Mouse (Mus musculus) hindbrain, embryonic 11.5 days (tissue): ENCODE measurements around the gene Gm5767. TPM values are rescaled to one million over a fixed set of nuclear protein-coding genes. Genes with fewer than 3 reads are reported as not detected.
"Not testable (repeated sequence)": the region's sequence is repeated elsewhere in the genome, so short reads cannot be mapped to it uniquely, and the experiment has no call there.

ENCODE experiments used
- ATAC-seq: fragments of 200-750 bp; cut with Nextera tagmentation; 2 replicates; pipeline ENCODE4 v1.8.0; 2017; ENCODE audit warnings: mild to moderate bottlenecking, moderate TSS enrichment, moderate library complexity; ENCODE audit not compliant: low FRiP score
- DNase-seq: peaks from one replicate; pipeline ENCODE4 v3.0.0-alpha.2; 2015; ENCODE audit warnings: low spot score
- H3K27ac ChIP-seq: fragments of 300-500 bp; sonication (generic); 2 replicates; pipeline ENCODE4 v1.5.1; 2014; ENCODE audit warnings: mild to moderate bottlenecking, low read depth, low read length
- H3K27me3 ChIP-seq: fragments of 300-500 bp; sonication (generic); 2 replicates; pipeline ENCODE4 v1.6.1; 2014; ENCODE audit warnings: mild to moderate bottlenecking, low read length, moderate library complexity, mixed read lengths; ENCODE audit not compliant: control insufficient read depth, insufficient read depth
- H3K36me3 ChIP-seq: fragments of 300-500 bp; sonication (generic); 2 replicates; pipeline ENCODE4 v1.6.1; 2014; ENCODE audit warnings: mild to moderate bottlenecking, low read length, moderate library complexity, mixed read lengths; ENCODE audit not compliant: control insufficient read depth, insufficient read depth
- H3K4me1 ChIP-seq: fragments of 300-500 bp; sonication (generic); replicated peaks from 2 replicates; pipeline ENCODE4 v1.6.1; 2014; ENCODE audit warnings: low read length, mixed read lengths; ENCODE audit not compliant: control insufficient read depth, insufficient read depth
- H3K4me2 ChIP-seq: fragments of 300-500 bp; sonication (generic); replicated peaks from 2 replicates; pipeline ENCODE4 v1.6.1; 2014; ENCODE audit warnings: mild to moderate bottlenecking, low read depth, low read length
- H3K4me3 ChIP-seq: fragments of 300-500 bp; sonication (generic); 2 replicates; pipeline ENCODE4 v1.5.1; 2014; ENCODE audit warnings: low read depth, low read length
- H3K9ac ChIP-seq: fragments of 300-500 bp; sonication (generic); 2 replicates; pipeline ENCODE4 v1.6.1; 2014; ENCODE audit warnings: low read depth, low read length
- H3K9me3 ChIP-seq: fragments of 300-500 bp; sonication (generic); 2 replicates; pipeline ENCODE4 v1.6.1; 2016; ENCODE audit warnings: low read length; ENCODE audit not compliant: control insufficient read depth
- WGBS: fragments of 180-500 bp; shearing (Covaris S2); extraction: QIAGEN DNeasy Blood & Tissue Kit; methylation state at CpG from one replicate; pipeline ENCODE4 v1.1.7; 2014; 5-methylcytosine and 5-hydroxymethylcytosine counted together
- polyA plus RNA-seq: library from polyadenylated mRNA; unstranded; fragments of >200 nt; fragmentation: Nextera tagmentation; extraction: Ambion mirVana; gene quantifications from 2 replicates; pipeline ENCODE4 v1.2.1, GENCODE M21; 2014

Gm5767 gene
- polyA plus RNA-seq, 1 experiment from 2014 or later, result not detected

DNA sequence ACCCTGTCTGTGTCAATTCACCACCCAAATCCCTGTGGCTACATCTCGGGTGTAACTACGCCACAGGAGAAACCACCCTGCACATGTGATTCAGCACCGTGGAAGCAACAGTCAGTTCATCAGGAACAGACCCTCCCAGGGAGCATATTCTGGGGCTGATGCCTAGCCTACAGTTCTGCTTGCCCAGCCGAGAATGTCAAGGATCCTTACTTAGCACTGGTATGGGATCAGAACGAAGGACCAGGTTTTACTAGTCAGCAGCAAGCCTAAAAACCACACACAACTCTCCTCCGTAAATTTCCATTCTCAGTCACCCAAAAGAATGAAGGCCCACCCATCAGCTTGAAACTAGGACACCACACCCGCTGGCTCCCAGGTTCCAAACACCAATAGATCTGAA, 51.1 kb downstream of the Gm5767 start:
- Histone ChIP-seq H3K4me2 (no peak overlapping the region), H3K36me3 (no peaks in the 10 kb centered on the region), H3K27me3 (no peaks in the 10 kb centered on the region), H3K9ac (no peak overlapping the region), H3K27ac (no peak overlapping the region), H3K4me3 (no peak overlapping the region), H3K9me3 (no peaks in the 10 kb centered on the region), H3K4me1 (no peaks in the 10 kb centered on the region; the same call in 1 of the 2 replicates)
- ATAC-seq (no peak), DNase-seq (no peak)
- WGBS, result 89% methylated on average over 7 of the region's 7 CpGs

- H3K4me2 ChIP-seq, DNase-seq, H3K9ac ChIP-seq, H3K4me3 ChIP-seq, H3K27me3 ChIP-seq, H3K4me1 ChIP-seq, H3K27ac ChIP-seq, ATAC-seq, H3K9me3 ChIP-seq, H3K36me3 ChIP-seq: not testable (repeated sequence)
- WGBS, result 90% methylated on average over 3 of the region's 4 CpGs
Measured at GRCm38 (mm10) chr16:8732450-8732849, 51.9 kb downstream of the Gm5767 start.

Other genes starting within 250 kb of the Gm5767 start
- 21.1 and 24.2 TPM in 2 replicates for gene Mettl22, start 210.0 kb upstream of the Gm5767 start, polyA plus RNA-seq
- 27.4 and 33.1 TPM in 2 replicates for gene Abat, start 167.3 kb upstream of the Gm5767 start, polyA plus RNA-seq
- gene Pmm2, start 43.1 kb upstream of the Gm5767 start, polyA plus RNA-seq, result 40.3 and 43.3 TPM in 2 replicates
- gene Tmem186, start 43.1 kb upstream of the Gm5767 start, polyA plus RNA-seq, result 15.8 and 20.2 TPM in 2 replicates
- 78.1 and 79.4 TPM in 2 replicates for gene Carhsp1, start 8.6 kb upstream of the Gm5767 start, polyA plus RNA-seq
- gene Usp7, start 111.5 kb downstream of the Gm5767 start, polyA plus RNA-seq, result 36.9 and 51.9 TPM in 2 replicates
- gene 1810013L24Rik, start 149.3 kb downstream of the Gm5767 start, polyA plus RNA-seq, result 20.7 and 23.0 TPM in 2 replicates